Mouse (Mus musculus) hindbrain, postnatal 0 days (tissue): ENCODE data around the gene Zfp423. TPM values are rescaled to one million over a fixed set of nuclear protein-coding genes. Genes with fewer than 3 reads are reported as not detected.
A peak's percentile ranks its signal among the peaks of the same experiment; 100 is the strongest.

Experiments used
- ATAC-seq: fragments of 200-750 bp; cut with Nextera tagmentation; 2 replicates; pipeline ENCODE4 v1.8.0; 2017; ENCODE audit warnings: mild to moderate bottlenecking, moderate TSS enrichment, moderate library complexity
- DNase-seq: peaks from one replicate; pipeline ENCODE4 v3.0.0-alpha.2; 2015; ENCODE audit warnings: low spot score
- H3K27ac ChIP-seq: fragments of 300-500 bp; sonication (generic); 2 replicates; pipeline ENCODE4 v1.5.1; 2014; ENCODE audit warnings: mild to moderate bottlenecking
- H3K27me3 ChIP-seq: fragments of 300-500 bp; sonication (generic); 2 replicates; pipeline ENCODE4 v1.6.1; 2014; ENCODE audit warnings: low read length, mixed read lengths; ENCODE audit not compliant: insufficient read depth
- H3K36me3 ChIP-seq: fragments of 300-500 bp; sonication (generic); 2 replicates; pipeline ENCODE4 v1.6.1; 2014; ENCODE audit warnings: low read length, mixed read lengths; ENCODE audit not compliant: insufficient read depth
- H3K4me1 ChIP-seq: fragments of 300-500 bp; sonication (generic); 2 replicates; pipeline ENCODE4 v1.6.1; 2014; ENCODE audit warnings: antibody characterized with exemption, low read length, mixed read lengths; ENCODE audit not compliant: insufficient read depth
- H3K4me2 ChIP-seq: fragments of 300-500 bp; sonication (generic); 2 replicates; pipeline ENCODE4 v1.6.1; 2014; ENCODE audit warnings: low read depth, mild to moderate bottlenecking, low read length, moderate library complexity, mixed read lengths
- H3K4me3 ChIP-seq: fragments of 300-500 bp; sonication (generic); 2 replicates; pipeline ENCODE4 v1.5.1; 2014; ENCODE audit warnings: low read length
- H3K9ac ChIP-seq: fragments of 300-500 bp; sonication (generic); replicated peaks from 2 replicates; pipeline ENCODE4 v1.6.1; 2014; ENCODE audit warnings: mild to moderate bottlenecking, low read length, moderate library complexity, mixed read lengths
- H3K9me3 ChIP-seq: fragments of 300-500 bp; sonication (generic); 2 replicates; pipeline ENCODE4 v1.6.1; 2016; ENCODE audit warnings: low read length, mixed read lengths
- CTCF ChIP-seq: IDR thresholded peaks from 2 replicates; pipeline ENCODE4 v1.5.1; 2016; ENCODE audit warnings: antibody characterized with exemption, control low read depth, low read depth
- WGBS: fragments of 180-500 bp; shearing (Covaris S2); extraction: QIAGEN DNeasy Blood & Tissue Kit; methylation state at CpG from one replicate; pipeline ENCODE4 v1.1.7; 2014; 5-methylcytosine and 5-hydroxymethylcytosine counted together
- polyA plus RNA-seq: library from polyadenylated mRNA; unstranded; fragments of >200 nt; fragmentation: Nextera tagmentation; extraction: Ambion mirVana; gene quantifications from 2 replicates; pipeline ENCODE4 v1.2.1, GENCODE M21; 2015
- total RNA-seq: library from RNA; depleted of rRNA; stranded (reverse); fragments of >200 nt; gene quantifications from 2 replicates; pipeline ENCODE4 v1.2.3, GENCODE M21; 2014

The Zfp423 gene
- total and polyA plus RNA-seq, 2 experiments from 2014 or later = 22.2 to 73.6 TPM

GRCm38 (mm10) chr8:87891884-87892283 is 67.5 kb downstream of the Zfp423 start:
- ATAC-seq = no peak; the same call in 1 of the 2 replicates

GRCm38 (mm10) chr8:87887956-87888355 is 71.4 kb downstream of the Zfp423 start:
- Histone ChIP-seq H3K4me3 (no peak overlapping the region), H3K36me3 (no peaks in the 10 kb centered on the region), H3K9ac (no peak overlapping the region), H3K4me1 (peaks cover 15% of the 10 kb centered on the region), H3K27me3 (no peaks in the 10 kb centered on the region), H3K9me3 (no peaks in the 10 kb centered on the region), H3K4me2 (no peak overlapping the region), H3K27ac (no peak overlapping the region; the same call in 1 of the 2 replicates)
- no peak for ATAC-seq
- TF ChIP-seq CTCF = no peak
- DNase-seq = peak; percentile 38
- WGBS = 35% methylated on average over 12 of the region's 12 CpGs

More at GRCm38 (mm10) chr8:87891884-87892283, 67.5 kb downstream of the Zfp423 start:
- H3K4me3 ChIP-seq = no peak overlapping the region
- no peak for TF ChIP-seq CTCF
- no peak overlapping the region for H3K9ac ChIP-seq
- no peak overlapping the region for H3K4me2 ChIP-seq
- peak; percentile 55 for DNase-seq
- H3K27ac ChIP-seq = peak overlapping the region; percentile 48; the same call in 1 of the 2 replicates
- H3K9me3 ChIP-seq = no peaks in the 10 kb centered on the region
- H3K27me3 ChIP-seq = no peaks in the 10 kb centered on the region
- H3K4me1 ChIP-seq = peaks cover 39% of the 10 kb centered on the region
- no peaks in the 10 kb centered on the region for H3K36me3 ChIP-seq

GRCm38 (mm10) chr8:87881088-87881487 is 78.3 kb downstream of the Zfp423 start:
- Histone ChIP-seq H3K9me3 (no peaks in the 10 kb centered on the region), H3K27me3 (no peaks in the 10 kb centered on the region), H3K36me3 (no peaks in the 10 kb centered on the region), H3K4me2 (no peak overlapping the region), H3K4me1 (0 out of 2 replicates have a peak, but pooled peaks cover 4% of the 10 kb centered on the region), H3K27ac (no peak overlapping the region), H3K9ac (no peak overlapping the region), H3K4me3 (no peak overlapping the region)
- 72% methylated on average over 2 of the region's 2 CpGs for WGBS
- DNase-seq (no peak), ATAC-seq (no peak)
- no peak for TF ChIP-seq CTCF

GRCm38 (mm10) chr8:87875852-87876251 is 83.5 kb downstream of the Zfp423 start:
- Histone ChIP-seq H3K9ac (no peak overlapping the region), H3K27ac (no peak overlapping the region), H3K4me2 (no peak overlapping the region), H3K27me3 (no peaks in the 10 kb centered on the region), H3K4me1 (peaks cover 25% of the 10 kb centered on the region; the same call in 1 of the 2 replicates), H3K36me3 (no peaks in the 10 kb centered on the region), H3K9me3 (no peaks in the 10 kb centered on the region), H3K4me3 (no peak overlapping the region)
- peak; percentile 23; the same call in 1 of the 2 replicates for TF ChIP-seq CTCF
- ATAC-seq (no peak), DNase-seq (no peak)
- 76% methylated on average over 6 of the region's 6 CpGs for WGBS

GRCm38 (mm10) chr8:87875452-87875851 is 83.9 kb downstream of the Zfp423 start:
- WGBS = 19% methylated on average over 10 of the region's 10 CpGs
- Histone ChIP-seq H3K27me3 (no peaks in the 10 kb centered on the region), H3K4me2 (no peak overlapping the region), H3K4me3 (no peak overlapping the region), H3K9me3 (no peaks in the 10 kb centered on the region), H3K9ac (no peak overlapping the region), H3K27ac (no peak overlapping the region), H3K4me1 (peaks cover 25% of the 10 kb centered on the region; the same call in 1 of the 2 replicates), H3K36me3 (no peaks in the 10 kb centered on the region)
- DNase-seq = peak; percentile 73
- no peak for TF ChIP-seq CTCF
- peak; percentile 50; the same call in 1 of the 2 replicates for ATAC-seq

- H3K4me2 ChIP-seq = no peak overlapping the region
- TF ChIP-seq CTCF = no peak
Observed at GRCm38 (mm10) chr8:87872987-87873550, 86.3 kb downstream of the Zfp423 start.

GRCm38 (mm10) chr8:87872356-87872930 is 87.0 kb downstream of the Zfp423 start:
- ATAC-seq = no peak
- DNase-seq = no peak
- 59% methylated on average over 6 of the region's 6 CpGs for WGBS
- Histone ChIP-seq H3K36me3 (no peaks in the 10 kb centered on the region), H3K9ac (no peak overlapping the region), H3K4me1 (peaks cover 21% of the 10 kb centered on the region; the same call in 1 of the 2 replicates), H3K27me3 (no peaks in the 10 kb centered on the region), H3K4me2 (no peak overlapping the region), H3K4me3 (no peak overlapping the region), H3K27ac (no peak overlapping the region), H3K9me3 (no peaks in the 10 kb centered on the region)
- TF ChIP-seq CTCF = no peak

More at GRCm38 (mm10) chr8:87872987-87873550, 86.3 kb downstream of the Zfp423 start:
- Histone ChIP-seq H3K4me1 (peaks cover 21% of the 10 kb centered on the region; the same call in 1 of the 2 replicates), H3K27ac (no peak overlapping the region), H3K9ac (0 out of 2 replicates have a peak overlapping the region, but pooled peaks have one; percentile 9), H3K36me3 (no peaks in the 10 kb centered on the region), H3K9me3 (no peaks in the 10 kb centered on the region), H3K27me3 (no peaks in the 10 kb centered on the region), H3K4me3 (no peak overlapping the region)
- WGBS = 38% methylated on average over 14 of the region's 14 CpGs
- ATAC-seq = no peak
- peak; percentile 34 for DNase-seq
